Comparison of ENCODE assay signal across 25 mouse cellular contexts in the genomic region with DNA sequence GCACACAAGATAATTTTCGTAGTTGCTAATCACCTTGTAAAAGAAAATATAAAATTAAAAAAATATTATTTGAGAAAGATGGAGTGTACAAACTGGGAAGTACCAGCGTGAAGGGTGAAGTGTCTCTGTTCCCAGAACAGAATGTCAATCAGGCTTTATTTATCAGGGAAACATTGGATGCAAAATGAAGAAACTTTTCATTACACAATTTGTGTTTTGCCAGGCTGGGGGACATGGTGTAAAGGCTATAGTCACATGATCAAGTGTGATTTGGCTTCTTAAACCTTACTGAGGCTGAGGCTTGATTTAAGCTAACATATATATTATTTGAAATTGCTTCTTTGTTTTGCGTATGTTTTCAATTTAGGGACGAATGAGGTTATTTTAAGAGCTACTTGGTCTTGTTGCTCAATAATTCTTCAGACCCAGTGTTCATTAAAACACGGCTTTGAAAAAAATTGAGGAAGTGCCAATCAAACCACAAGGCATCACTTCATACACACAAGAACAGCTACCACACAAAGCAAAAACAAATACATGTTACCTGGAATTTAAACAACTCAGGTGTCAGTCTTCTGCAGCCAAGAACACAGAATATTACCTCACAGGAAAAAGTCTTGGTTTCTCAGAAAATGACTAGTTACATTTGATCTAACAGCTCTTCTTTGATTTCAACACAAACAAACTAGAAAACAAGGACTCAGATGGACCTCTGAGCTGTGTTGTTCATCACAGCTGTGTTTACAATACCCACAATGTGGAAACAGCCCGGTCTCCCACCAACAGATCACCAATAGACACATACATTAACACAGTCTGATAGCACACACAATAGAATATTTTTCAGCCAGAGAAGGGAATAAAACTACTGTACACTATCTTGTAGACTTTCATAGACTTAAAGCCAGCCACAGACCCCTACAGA. TPM values are rescaled to one million over a fixed set of nuclear protein-coding genes. Genes with fewer than 3 reads are reported as not detected.
DNase-seq lines count a peak whose midpoint lies in the region; ATAC-seq and TF ChIP-seq lines count a peak whose summit lies in the region.
"Had no signal": no experiment of that assay in that cellular context is flagged by ENCODE, and none has a peak within 500 bp of the region (broad histone marks: within the 10 kb centered on the region; RNA-seq: fewer than 3 reads in every experiment).

No protein-coding gene starts in this region.

- 42% methylated on average over 6 of the region's 6 CpGs for WGBS in liver, postnatal 0 days (ENCODE audit: insufficient replicate concordance)
- 43% methylated on average over 6 of the region's 6 CpGs for WGBS in liver, embryonic 12.5 days (ENCODE audit: insufficient replicate concordance)

- ATAC-seq in liver, postnatal 0 days = peak; percentile 49; the same call in 1 of the 2 replicates
- no peak for ATAC-seq in liver, embryonic 12.5 days
- peak; percentile 37 for ATAC-seq in CD4-positive, CD25-positive, alpha-beta regulatory T cell, adult 4 months
- peak; percentile 43 to 52; a peak in 1 of 4 replicates for ATAC-seq in hematopoietic stem cell, adult 5-6 weeks (replicated peaks in 1 of 2; ENCODE audit: insufficient read depth in 1 of 2, low FRiP score in 2 of 2, low TSS enrichment in 1 of 2, low read depth in 1 of 2, poor library complexity in 2 of 2, severe bottlenecking in 2 of 2)
- ATAC-seq: forebrain, embryonic 16.5 days; Patski had no signal

- 0 out of 2 replicates have a peak, but pooled peaks cover 2% of the 10 kb centered on the region for H3K4me1 ChIP-seq in liver, postnatal 0 days (ENCODE audit: insufficient read depth)
- H3K4me1 ChIP-seq in liver, embryonic 12.5 days = no peaks in the 10 kb centered on the region
- H3K4me1 ChIP-seq: embryonic facial prominence, embryonic 10.5 days; hindbrain, embryonic 12.5 days; midbrain, embryonic 12.5 days had no signal

- no peak for TF ChIP-seq CTCF in liver, postnatal 0 days (IDR thresholded peaks at IDR 0.05; ENCODE audit: low read depth)

- peak overlapping the region; percentile 16 for H3K4me2 ChIP-seq in liver, postnatal 0 days (ENCODE audit: low read depth, low read length)
- H3K4me2 ChIP-seq in liver, embryonic 12.5 days = no peak overlapping the region
- H3K4me2 ChIP-seq: hindbrain, embryonic 12.5 days; midbrain, embryonic 12.5 days had no signal

- peak overlapping the region; percentile 22; the same call in 1 of the 2 replicates for H3K9ac ChIP-seq in liver, postnatal 0 days (replicated peaks)
- no peak overlapping the region for H3K9ac ChIP-seq in liver, embryonic 12.5 days
- H3K9ac ChIP-seq: hindbrain, embryonic 12.5 days; midbrain, embryonic 12.5 days had no signal

- no peak overlapping the region for H3K4me3 ChIP-seq in liver, postnatal 0 days (ENCODE audit: low read depth, low read length)
- no peak overlapping the region for H3K4me3 ChIP-seq in liver, embryonic 12.5 days
- H3K4me3 ChIP-seq: embryonic facial prominence, embryonic 10.5 days; heart, adult 2 months; hindbrain, embryonic 12.5 days; midbrain, embryonic 12.5 days had no signal

- peak overlapping the region; percentile 72; the same call in 1 of the 2 replicates for H3K27ac ChIP-seq in liver, postnatal 0 days (ENCODE audit: low read depth)
- no peak overlapping the region for H3K27ac ChIP-seq in liver, embryonic 12.5 days
- H3K27ac ChIP-seq: embryonic facial prominence, embryonic 10.5 days; heart, adult 2 months; hindbrain, embryonic 12.5 days; macrophage; midbrain, embryonic 12.5 days; stomach, postnatal 0 days had no signal

- 0 out of 2 replicates have a peak, but pooled peaks have one; percentile 26 for TF ChIP-seq EP300 in liver, postnatal 0 days (IDR thresholded peaks at IDR 0.05; ENCODE audit: low read depth)

- H3K36me3 ChIP-seq in liver, postnatal 0 days (replicated peaks; ENCODE audit: insufficient read depth, low read length) = no peaks in the 10 kb centered on the region
- no peaks in the 10 kb centered on the region for H3K36me3 ChIP-seq in liver, embryonic 12.5 days
- H3K36me3 ChIP-seq: embryonic facial prominence, embryonic 10.5 days; hindbrain, embryonic 12.5 days; midbrain, embryonic 12.5 days had no signal

- no peak for DNase-seq in liver, postnatal 0 days
- DNase-seq in A20 (ENCODE audit: low read depth, low spot score) = peak; percentile 73
- DNase-seq in adrenal gland, adult (ENCODE audit: inconsistent age in 2 of 2, low spot score in 1 of 2) = no peak
- no peak for DNase-seq in kidney, adult 11 months
- DNase-seq in left cerebral cortex, postnatal 10 days (ENCODE audit: extremely low spot score in 1 of 2, low spot score in 2 of 2) = no peak
- DNase-seq: cerebellum, adult 9-10 months; gastrocnemius, postnatal 10 days; heart, adult 2 months; kidney, adult 18-20 months; layer of hippocampus, adult 9-11 months had no signal

- H3K27me3 ChIP-seq in liver, postnatal 0 days (ENCODE audit: insufficient read depth, low read length) = no peaks in the 10 kb centered on the region
- H3K27me3 ChIP-seq in liver, embryonic 12.5 days (replicated peaks) = no peaks in the 10 kb centered on the region
- H3K27me3 ChIP-seq: hindbrain, embryonic 12.5 days; midbrain, embryonic 12.5 days; Patski had no signal

- intact Hi-C loops in left cerebral cortex, postnatal 10 days (cut with DNase I) = no loop called here

- H3K9me3 ChIP-seq in liver, postnatal 0 days (ENCODE audit: low read length) = no peaks in the 10 kb centered on the region
- H3K9me3 ChIP-seq in liver, embryonic 12.5 days (replicated peaks) = no peaks in the 10 kb centered on the region
- H3K9me3 ChIP-seq: embryonic facial prominence, embryonic 10.5 days; hindbrain, embryonic 12.5 days; midbrain, embryonic 12.5 days had no signal

RNA-seq across cellular contexts. Expression of gene Gbp6, which starts 51.6 kb away (rescaled TPM):
- polyA plus RNA-seq in liver, postnatal 0 days (2015; fragmentation: Nextera tagmentation; extraction: Ambion mirVana) = 10.7 and 10.8 TPM in 2 replicates
- 0.46 and 0.67 TPM in 2 replicates for polyA plus RNA-seq in liver, embryonic 12.5 days (2016; fragmentation: Nextera tagmentation; extraction: Ambion mirVana)
- polyA plus RNA-seq in CD4-positive, CD25-positive, alpha-beta regulatory T cell, adult 4 months (2017; shearing (Covaris generic)) = 100 to 1,000 TPM; 164 to 204 TPM
- 14.3 and 18.6 TPM in 2 replicates for total RNA-seq in hematopoietic stem cell, adult 5-6 weeks (2017)
- 1 to 10 TPM in 1 of 2 experiments, under 1 TPM in 1; 0.97 to 1.0 TPM for total RNA-seq in left cerebral cortex, postnatal 10 days (2021)
- total RNA-seq: ES-E14 had no signal

RNA-seq across cellular contexts. Expression of gene Gm43302, which starts 51.6 kb away (rescaled TPM):
- polyA plus RNA-seq in liver, postnatal 0 days (2015; fragmentation: Nextera tagmentation; extraction: Ambion mirVana) = not detected in 2 replicates
- polyA plus RNA-seq in liver, embryonic 12.5 days (2016; fragmentation: Nextera tagmentation; extraction: Ambion mirVana) = not detected in 2 replicates
- polyA plus RNA-seq in CD4-positive, CD25-positive, alpha-beta regulatory T cell, adult 4 months (2017; shearing (Covaris generic)) = 1 to 10 TPM; 3.1 to 7.1 TPM
- total RNA-seq in hematopoietic stem cell, adult 5-6 weeks (2017) = 0.88 TPM in 1 of 2 replicates, not detected in the other
- total RNA-seq in left cerebral cortex, postnatal 10 days (2021) = not detected
- total RNA-seq: ES-E14; left cerebral cortex, adult 18-20 months; left cerebral cortex, postnatal 36 days; neutrophil, adult 5-6 weeks had no signal
- polyA plus RNA-seq: embryonic facial prominence, embryonic 10.5 days; kidney, embryonic 16.5 days; macrophage; midbrain, embryonic 12.5 days; stomach, postnatal 0 days had no signal

Comparison
In these comparisons a context has a peak if more than half of its experiments do, and no peak if none do; other contexts are left out.
1. RNA of gene Gbp6, which starts 51.6 kb away (polyA plus RNA-seq): 164 to 204 TPM in CD4-positive, CD25-positive, alpha-beta regulatory T cell, adult 4 months; 10.7 to 10.8 TPM in liver, postnatal 0 days and 0.46 to 0.67 TPM in liver, embryonic 12.5 days; every median in the first group is over 10 times any median in the second.